Mouse (Mus musculus) C2C12 (cell line): ENCODE data around the gene Etv6. TPM values are rescaled to one million over a fixed set of nuclear protein-coding genes. Genes with fewer than 3 reads are reported as not detected.

Experiments
- H3K27me3 ChIP-seq: one replicate; pipeline ENCODE4 v1.6.1; 2011; ENCODE audit not compliant: control insufficient read depth, insufficient read depth, insufficient read length
- H3K36me3 ChIP-seq: one replicate; pipeline ENCODE4 v1.6.1; 2011; ENCODE audit not compliant: control insufficient read depth, insufficient read depth
- H3K4me3 ChIP-seq: one replicate; pipeline ENCODE4 v1.5.1; 2011; ENCODE audit warnings: mild to moderate bottlenecking, control low read depth; ENCODE audit not compliant: poor library complexity, insufficient read depth, severe bottlenecking
- H3K79me2 ChIP-seq: one replicate; pipeline ENCODE4 v1.6.1; 2011; ENCODE audit not compliant: control insufficient read depth, insufficient read depth
- H3K79me3 ChIP-seq: one replicate; pipeline ENCODE4 v1.6.1; 2011; ENCODE audit warnings: low read depth, control low read depth
- H3ac ChIP-seq: one replicate; pipeline ENCODE3; 2011; ENCODE audit warnings: low read depth; ENCODE audit not compliant: control insufficient read depth, insufficient read length
- CEBPB ChIP-seq: IDR thresholded peaks from one replicate; pipeline ENCODE4 v1.6.1; 2011; ENCODE audit warnings: low read depth, mild to moderate bottlenecking, control low read depth, moderate library complexity
- CTCF ChIP-seq: IDR thresholded peaks from one replicate; pipeline ENCODE4 v1.5.1; 2011; ENCODE audit not compliant: control insufficient read depth, insufficient read depth, insufficient read length
- FOSL1 ChIP-seq: IDR thresholded peaks from one replicate; pipeline ENCODE4 v1.8.0; 2011; ENCODE audit warnings: mild to moderate bottlenecking, low read length; ENCODE audit not compliant: poor library complexity, insufficient read depth, severe bottlenecking
- MAX ChIP-seq: IDR thresholded peaks from one replicate; pipeline ENCODE4 v1.6.1; 2011; ENCODE audit warnings: mild to moderate bottlenecking, control low read depth
- MYOD1 ChIP-seq: IDR thresholded peaks from one replicate; pipeline ENCODE4 v1.6.1; 2011; ENCODE audit warnings: low read depth; ENCODE audit not compliant: control insufficient read depth, insufficient read length
- MYOG ChIP-seq: IDR thresholded peaks from one replicate; pipeline ENCODE4 v1.6.1; 2011; ENCODE audit not compliant: control insufficient read depth, insufficient read length; ENCODE audit errors: extremely low read depth
- USF1 ChIP-seq: IDR thresholded peaks from one replicate; pipeline ENCODE4 v1.6.1; 2011; ENCODE audit warnings: low read depth, mild to moderate bottlenecking, control low read depth, moderate library complexity
- polyA plus RNA-seq: library from polyadenylated mRNA; unstranded; fragments of >200 nt; fragmentation: generic; extraction: Trizol; gene quantifications from one replicate; pipeline ENCODE4 v1.2.1, GENCODE M21; 2012; ENCODE audit warnings: missing spikeins

Etv6 gene
- polyA plus RNA-seq, 1 experiment, result 8.5 TPM

- TF ChIP-seq MAX (no peak), USF1 (no peak), MYOG (no peak), CEBPB (no peak), FOSL1 (no peak), MYOD1 (no peak), CTCF (no peak)
- Histone ChIP-seq H3K4me3 (no peak overlapping the region), H3K36me3 (no peaks in the 10 kb centered on the region), H3K79me2 (no peaks in the 10 kb centered on the region), H3K79me3 (peaks cover 3% of the 10 kb centered on the region), H3ac (no peak overlapping the region), H3K27me3 (no peaks in the 10 kb centered on the region)
Measured at GRCm38 (mm10) chr6:134161040-134161439, 125.5 kb downstream of the Etv6 start.

GRCm38 (mm10) chr6:134163346-134163745, 127.8 kb downstream of the Etv6 start:
- no peak for TF ChIP-seq MAX
- TF ChIP-seq CEBPB, result no peak
- no peak for TF ChIP-seq USF1
- TF ChIP-seq CTCF, result no peak
- no peak for TF ChIP-seq MYOG
- TF ChIP-seq MYOD1, result no peak
- no peak for TF ChIP-seq FOSL1
- Histone ChIP-seq H3ac (no peak overlapping the region), H3K79me2 (no peaks in the 10 kb centered on the region), H3K27me3 (no peaks in the 10 kb centered on the region), H3K4me3 (no peak overlapping the region), H3K79me3 (peaks cover 3% of the 10 kb centered on the region), H3K36me3 (no peaks in the 10 kb centered on the region)

- Histone ChIP-seq H3K4me3 (no peak overlapping the region), H3ac (no peak overlapping the region), H3K79me3 (peaks cover 3% of the 10 kb centered on the region), H3K27me3 (no peaks in the 10 kb centered on the region), H3K79me2 (no peaks in the 10 kb centered on the region), H3K36me3 (no peaks in the 10 kb centered on the region)
- no peak for TF ChIP-seq CTCF
- no peak for TF ChIP-seq FOSL1
- TF ChIP-seq MAX, result no peak
- TF ChIP-seq CEBPB, result no peak
- no peak for TF ChIP-seq USF1
- no peak for TF ChIP-seq MYOG
- no peak for TF ChIP-seq MYOD1
Measured at GRCm38 (mm10) chr6:134164356-134164755, 128.9 kb downstream of the Etv6 start.

- Histone ChIP-seq H3K27me3 (no peaks in the 10 kb centered on the region), H3K79me3 (peaks cover 3% of the 10 kb centered on the region), H3K4me3 (no peak overlapping the region), H3K79me2 (no peaks in the 10 kb centered on the region), H3ac (no peak overlapping the region), H3K36me3 (no peaks in the 10 kb centered on the region)
- TF ChIP-seq MYOD1 (no peak), CEBPB (no peak), USF1 (no peak), MYOG (no peak), CTCF (no peak), MAX (no peak), FOSL1 (no peak)
Measured at GRCm38 (mm10) chr6:134165012-134165411, 129.5 kb downstream of the Etv6 start.

- Histone ChIP-seq H3K4me3 (no peak overlapping the region), H3K36me3 (no peaks in the 10 kb centered on the region), H3K27me3 (no peaks in the 10 kb centered on the region), H3K79me2 (peaks cover 6% of the 10 kb centered on the region), H3K79me3 (peaks cover 3% of the 10 kb centered on the region), H3ac (no peak overlapping the region)
- no peak for TF ChIP-seq MYOG
- TF ChIP-seq USF1, result no peak
- TF ChIP-seq MAX, result no peak
- no peak for TF ChIP-seq CTCF
- no peak for TF ChIP-seq FOSL1
Measured at GRCm38 (mm10) chr6:134167963-134168362, 132.5 kb downstream of the Etv6 start.

GRCm38 (mm10) chr6:134168799-134169198, 133.3 kb downstream of the Etv6 start:
- Histone ChIP-seq H3K4me3 (no peak overlapping the region), H3K27me3 (no peaks in the 10 kb centered on the region), H3K79me2 (peaks cover 11% of the 10 kb centered on the region), H3ac (no peak overlapping the region), H3K36me3 (no peaks in the 10 kb centered on the region), H3K79me3 (peaks cover 4% of the 10 kb centered on the region)
- TF ChIP-seq MYOG, result no peak
- no peak for TF ChIP-seq FOSL1
- TF ChIP-seq MYOD1, result no peak
- no peak for TF ChIP-seq CTCF
- no peak for TF ChIP-seq CEBPB
- TF ChIP-seq MAX, result no peak
- TF ChIP-seq USF1, result no peak
